Mouse (Mus musculus): Measurements from ENCODE around the gene Gm11172. TPM values are rescaled to one million over a fixed set of nuclear protein-coding genes. Genes with fewer than 3 reads are reported as not detected.

Gm11172 gene
- polyA plus RNA-seq, 1 experiment from 2014 or later: not detected

GRCm38 (mm10) chr16:10825840-10826239 lies 13.1 kb downstream of the Gm11172 start:
- no peaks in the 10 kb centered on the region for H3K27me3 ChIP-seq (ENCODE audit: insufficient read depth, poor library complexity, severe bottlenecking)
- H3K27ac ChIP-seq: no peak overlapping the region

GRCm38 (mm10) chr16:10827269-10827668 lies 14.6 kb downstream of the Gm11172 start:
- Histone ChIP-seq H3K9me3 (no peaks in the 10 kb centered on the region), H3K36me3 (no peaks in the 10 kb centered on the region), H3K27me3 (ENCODE audit: insufficient read depth, poor library complexity, severe bottlenecking) (no peaks in the 10 kb centered on the region), H3K27ac (no peak overlapping the region), H3K4me1 (0 out of 2 replicates have a peak, but pooled peaks cover 5% of the 10 kb centered on the region), H3K4me3 (no peak overlapping the region)
- 86% methylated on average over 9 of the region's 9 CpGs for WGBS
- DNase-seq (ENCODE audit: low spot score): no peak

More at GRCm38 (mm10) chr16:10825840-10826239, 13.1 kb downstream of the Gm11172 start:
- H3K36me3 ChIP-seq: no peaks in the 10 kb centered on the region
- 0 out of 2 replicates have a peak, but pooled peaks cover 5% of the 10 kb centered on the region for H3K4me1 ChIP-seq
- WGBS: 85% methylated on average over 4 of the region's 4 CpGs
- no peak for DNase-seq (ENCODE audit: low spot score)
- H3K9me3 ChIP-seq: no peaks in the 10 kb centered on the region
- no peak overlapping the region for H3K4me3 ChIP-seq

- WGBS: 76% methylated on average over 7 of the region's 7 CpGs
- H3K9me3 ChIP-seq: no peaks in the 10 kb centered on the region
- DNase-seq (ENCODE audit: low spot score): no peak
- H3K36me3 ChIP-seq: no peaks in the 10 kb centered on the region
- 0 out of 2 replicates have a peak, but pooled peaks cover 5% of the 10 kb centered on the region for H3K4me1 ChIP-seq
- H3K4me3 ChIP-seq: no peak overlapping the region
- H3K27me3 ChIP-seq (ENCODE audit: insufficient read depth, poor library complexity, severe bottlenecking): no peaks in the 10 kb centered on the region
- H3K27ac ChIP-seq: no peak overlapping the region
These were observed 15.2 kb downstream of the Gm11172 start for GRCm38 (mm10) chr16:10827766-10828460.

GRCm38 (mm10) chr16:10828461-10828805 lies 15.7 kb downstream of the Gm11172 start:
- H3K4me1 ChIP-seq: 0 out of 2 replicates have a peak, but pooled peaks cover 5% of the 10 kb centered on the region
- no peak for DNase-seq (ENCODE audit: low spot score)
- H3K9me3 ChIP-seq: no peaks in the 10 kb centered on the region
- no peak overlapping the region for H3K4me3 ChIP-seq
- 68% methylated on average over 4 of the region's 4 CpGs for WGBS
- no peaks in the 10 kb centered on the region for H3K36me3 ChIP-seq
- no peak overlapping the region for H3K27ac ChIP-seq
- no peaks in the 10 kb centered on the region for H3K27me3 ChIP-seq (ENCODE audit: insufficient read depth, poor library complexity, severe bottlenecking)

GRCm38 (mm10) chr16:10834542-10834910 lies 21.8 kb downstream of the Gm11172 start:
- 12% methylated on average over 12 of the region's 12 CpGs for WGBS
- Histone ChIP-seq H3K4me1 (peaks cover 41% of the 10 kb centered on the region), H3K27me3 (ENCODE audit: insufficient read depth, poor library complexity, severe bottlenecking) (no peaks in the 10 kb centered on the region), H3K9me3 (no peaks in the 10 kb centered on the region), H3K36me3 (0 out of 2 replicates have a peak, but pooled peaks cover 2% of the 10 kb centered on the region), H3K4me3 (peak overlapping the region; percentile 89), H3K27ac (peak overlapping the region; percentile 98)
- no peak for DNase-seq (ENCODE audit: low spot score)

GRCm38 (mm10) chr16:10834911-10835587 lies 22.3 kb downstream of the Gm11172 start, which contains the start of gene Rmi2:
Gene Rmi2 (plus strand): TSS chr16:10835059.
- H3K4me1 ChIP-seq: peaks cover 46% of the 10 kb centered on the region

GRCm38 (mm10) chr16:10836388-10836787 lies 23.7 kb downstream of the Gm11172 start:
- H3K4me1 ChIP-seq: peaks cover 46% of the 10 kb centered on the region
- no peak overlapping the region for H3K4me3 ChIP-seq
- 95% methylated on average over 3 of the region's 3 CpGs for whole genome bisulfite sequencing
- H3K36me3 ChIP-seq: 0 out of 2 replicates have a peak, but pooled peaks cover 2% of the 10 kb centered on the region
- no peaks in the 10 kb centered on the region for H3K9me3 ChIP-seq
- DNase-seq (ENCODE audit: low spot score): no peak
- H3K27ac ChIP-seq: no peak overlapping the region
- H3K27me3 ChIP-seq (ENCODE audit: insufficient read depth, poor library complexity, severe bottlenecking): no peaks in the 10 kb centered on the region

More at GRCm38 (mm10) chr16:10834911-10835587, 22.3 kb downstream of the Gm11172 start, which contains the start of gene Rmi2:
- Histone ChIP-seq H3K4me3 (peak within 1 kb of the TSS; percentile 89), H3K27ac (peak within 1 kb of the TSS; percentile 98), H3K9me3 (no peaks in the 10 kb centered on the region), H3K36me3 (0 out of 2 replicates have a peak, but pooled peaks cover 2% of the 10 kb centered on the region), H3K27me3 (ENCODE audit: insufficient read depth, poor library complexity, severe bottlenecking) (no peaks in the 10 kb centered on the region)
- DNase-seq (ENCODE audit: low spot score): peak; percentile 92
- WGBS: under 1% methylated on average over 54 of the region's 69 CpGs

GRCm38 (mm10) chr16:10837250-10837649 lies 24.5 kb downstream of the Gm11172 start:
- H3K4me3 ChIP-seq: no peak overlapping the region
- 0 out of 2 replicates have a peak, but pooled peaks cover 2% of the 10 kb centered on the region for H3K36me3 ChIP-seq
- peaks cover 48% of the 10 kb centered on the region for H3K4me1 ChIP-seq
- 82% methylated on average over 3 of the region's 3 CpGs for WGBS
- H3K27me3 ChIP-seq (ENCODE audit: insufficient read depth, poor library complexity, severe bottlenecking): no peaks in the 10 kb centered on the region
- H3K9me3 ChIP-seq: no peaks in the 10 kb centered on the region
- no peak for DNase-seq (ENCODE audit: low spot score)
- no peak overlapping the region for H3K27ac ChIP-seq

- Histone ChIP-seq H3K27ac (peak overlapping the region; percentile 75), H3K27me3 (ENCODE audit: insufficient read depth, poor library complexity, severe bottlenecking) (no peaks in the 10 kb centered on the region), H3K36me3 (0 out of 2 replicates have a peak, but pooled peaks cover 2% of the 10 kb centered on the region), H3K4me3 (no peak overlapping the region), H3K4me1 (peaks cover 53% of the 10 kb centered on the region), H3K9me3 (no peaks in the 10 kb centered on the region)
- 75% methylated on average over 1 of the region's 1 CpGs for WGBS
- no peak for DNase-seq (ENCODE audit: low spot score)
These were observed 25.2 kb downstream of the Gm11172 start for GRCm38 (mm10) chr16:10837903-10838302.

GRCm38 (mm10) chr16:10838487-10839245 lies 26.0 kb downstream of the Gm11172 start:
- H3K27me3 ChIP-seq (ENCODE audit: insufficient read depth, poor library complexity, severe bottlenecking): no peaks in the 10 kb centered on the region
- 44% methylated on average over 10 of the region's 10 CpGs for WGBS
- no peaks in the 10 kb centered on the region for H3K9me3 ChIP-seq
- H3K4me3 ChIP-seq: no peak overlapping the region; the same call in 1 of the 2 replicates
- peaks cover 59% of the 10 kb centered on the region for H3K4me1 ChIP-seq
- H3K27ac ChIP-seq: peak overlapping the region; percentile 75
- no peak for DNase-seq (ENCODE audit: low spot score)
- H3K36me3 ChIP-seq: 0 out of 2 replicates have a peak, but pooled peaks cover 2% of the 10 kb centered on the region

- H3K4me3 ChIP-seq: no peak overlapping the region
- no peaks in the 10 kb centered on the region for H3K27me3 ChIP-seq (ENCODE audit: insufficient read depth, poor library complexity, severe bottlenecking)
- peaks cover 63% of the 10 kb centered on the region for H3K4me1 ChIP-seq
- 0 out of 2 replicates have a peak, but pooled peaks cover 2% of the 10 kb centered on the region for H3K36me3 ChIP-seq
- no peaks in the 10 kb centered on the region for H3K9me3 ChIP-seq
- 84% methylated on average over 13 of the region's 14 CpGs for WGBS
- peak overlapping the region; percentile 75; the same call in 1 of the 2 replicates for H3K27ac ChIP-seq
- no peak for DNase-seq (ENCODE audit: low spot score)
These were observed 27.3 kb downstream of the Gm11172 start for GRCm38 (mm10) chr16:10840018-10840417.

- Histone ChIP-seq H3K9me3 (no peaks in the 10 kb centered on the region), H3K27me3 (ENCODE audit: insufficient read depth, poor library complexity, severe bottlenecking) (no peaks in the 10 kb centered on the region), H3K4me1 (peaks cover 48% of the 10 kb centered on the region), H3K27ac (peak overlapping the region; percentile 26; the same call in 1 of the 2 replicates), H3K4me3 (no peak overlapping the region), H3K36me3 (no peaks in the 10 kb centered on the region)
- no peak for DNase-seq (ENCODE audit: low spot score)
- 89% methylated on average over 4 of the region's 4 CpGs for WGBS
These were observed 29.7 kb downstream of the Gm11172 start for GRCm38 (mm10) chr16:10842282-10842855.

Measured in heart, embryonic 10.5 days (tissue).